Mouse (Mus musculus) erythroblast, embryonic 14.5 days (primary cell): ENCODE results near the gene Churc1.

Experiments
- GATA1 ChIP-seq: IDR thresholded peaks from 2 replicates; pipeline ENCODE4 v1.6.1; 2012; ENCODE audit warnings: low read length, inconsistent platforms, mixed read lengths
- TAL1 ChIP-seq: IDR thresholded peaks from 3 replicates; pipeline ENCODE4 v1.6.1; 2012; ENCODE audit warnings: low read length, inconsistent platforms, mixed read lengths

DNA sequence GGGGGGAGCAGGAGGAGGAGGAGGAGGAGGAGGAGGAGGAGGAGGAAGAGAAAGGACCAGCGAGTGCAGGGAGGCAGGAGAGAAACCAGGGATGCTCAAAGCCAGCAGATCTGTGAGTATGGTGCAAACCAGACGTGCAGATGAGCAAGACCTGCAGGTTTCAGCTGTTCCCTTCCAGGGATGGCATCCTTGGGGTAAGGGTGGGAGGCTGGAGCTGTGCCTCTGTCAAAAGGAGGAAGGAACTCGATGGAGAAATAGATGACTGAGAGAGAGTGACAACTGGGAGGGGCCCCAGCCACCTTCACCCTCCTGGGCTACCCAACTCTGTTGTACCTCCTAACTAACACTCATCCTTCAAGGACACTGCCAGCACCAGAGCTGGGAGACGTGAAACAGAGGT, 51.4 kb downstream of the Churc1 start:
- no peak for TF ChIP-seq TAL1
- TF ChIP-seq GATA1, result no peak
